Mouse (Mus musculus) embryo, embryonic 10 days (tissue): ENCODE data around the gene Ttc27.

Experiments
- DNase-seq: peaks from one replicate; pipeline ENCODE4 v3.0.0-alpha.2; 2015; ENCODE audit warnings: low spot score

Gene Ttc27

GRCm38 (mm10) chr17:74887039-74887438 is 169.5 kb downstream of the Ttc27 start:
- DNase-seq, result no peak

GRCm38 (mm10) chr17:74888836-74889534 is 171.5 kb downstream of the Ttc27 start:
- DNase-seq, result no peak

GRCm38 (mm10) chr17:74889535-74890117 is 172.1 kb downstream of the Ttc27 start:
- DNase-seq, result no peak

DNA sequence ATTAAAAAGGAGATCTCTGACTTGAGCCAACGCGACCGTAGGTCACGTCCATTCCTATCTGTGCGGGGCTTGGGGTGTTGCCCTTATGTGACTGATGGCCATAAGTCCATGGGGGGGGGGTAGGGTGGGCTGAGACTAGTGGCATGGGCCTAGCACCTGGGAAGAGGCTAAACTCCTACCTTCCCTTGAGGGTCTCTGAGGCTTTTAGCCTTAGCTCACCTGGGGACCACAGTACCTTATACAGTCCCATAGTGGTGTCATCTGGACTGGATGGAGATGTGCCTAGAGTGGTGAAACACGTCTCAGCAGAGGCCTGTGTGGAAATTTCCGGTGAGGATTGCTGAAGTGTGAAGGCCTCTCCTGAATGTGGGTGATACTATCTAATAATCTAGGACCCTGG is 184.9 kb downstream of the Ttc27 start:
- no peak for DNase-seq

- DNase-seq, result no peak
Observed at GRCm38 (mm10) chr17:74903411-74904331, 186.1 kb downstream of the Ttc27 start.

DNA sequence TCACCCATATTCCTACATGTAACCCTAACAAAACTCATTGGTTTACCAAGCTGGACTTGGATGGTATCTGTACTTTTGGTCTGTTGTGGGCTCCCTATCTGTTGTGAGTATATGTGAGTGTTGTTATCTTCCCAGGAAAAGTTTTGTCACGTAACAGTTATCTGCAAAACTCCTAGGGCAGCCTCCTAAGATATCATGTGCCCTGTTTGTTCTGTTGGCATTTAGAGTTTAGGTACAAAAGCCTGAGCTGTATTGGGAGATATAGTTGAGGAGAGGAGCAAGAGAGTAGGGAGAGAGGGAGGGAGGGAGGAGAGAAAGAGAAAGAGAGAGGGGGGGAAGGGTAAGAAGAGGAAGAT is 186.8 kb downstream of the Ttc27 start:
- DNase-seq, result no peak

DNA sequence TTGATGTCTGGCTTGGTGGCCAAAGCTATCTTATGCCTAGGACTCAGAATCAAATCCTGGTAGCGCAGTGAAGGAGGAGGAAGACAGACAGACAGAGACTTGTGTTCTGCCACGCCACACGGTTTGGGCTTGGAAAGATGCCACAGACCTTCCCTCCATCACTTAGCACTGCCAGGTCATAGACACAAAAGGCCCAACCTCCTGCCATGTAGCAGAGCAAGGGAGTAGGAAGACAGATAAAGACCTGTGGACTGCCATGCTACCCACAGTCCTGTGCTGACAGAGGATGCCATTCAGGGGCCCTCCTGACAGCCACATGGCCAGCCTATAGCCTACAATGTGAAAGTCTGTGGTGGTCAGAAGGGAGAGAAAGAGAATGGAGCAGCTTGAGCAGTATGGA is 187.4 kb downstream of the Ttc27 start:
- no peak for DNase-seq

DNA sequence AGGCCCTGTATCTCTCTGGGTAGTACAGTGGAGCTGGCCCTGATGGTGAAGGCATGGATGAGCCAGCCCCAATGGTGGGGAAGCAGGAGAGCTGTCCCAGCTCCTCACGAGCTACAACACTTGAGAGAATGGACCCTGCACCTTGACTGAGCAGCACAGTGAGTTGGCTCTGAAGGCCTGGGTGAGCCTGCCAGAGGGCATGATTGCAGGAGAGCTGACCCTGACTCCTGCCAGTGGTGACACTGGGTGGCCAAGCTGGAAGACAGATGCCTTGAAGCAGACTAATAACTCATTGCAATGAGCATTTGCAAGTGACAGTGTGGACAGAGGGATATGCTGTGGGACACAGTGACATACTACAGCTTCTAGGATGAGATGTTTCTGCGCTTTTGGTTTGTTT is 195.5 kb downstream of the Ttc27 start:
- DNase-seq, result no peak
